Mouse (Mus musculus) c-Kit-positive CD71-negative TER-119-negative erythroid progenitor cells, embryonic 14.5 days (primary cell): ENCODE results near the gene Sult3a2.
"Not testable (repeated sequence)": the region's sequence is repeated elsewhere in the genome, so short reads cannot be mapped to it uniquely, and the experiment has no call there.

Experiments
- DNase-seq: peaks from one replicate; pipeline ENCODE4 v3.0.0-alpha.2; 2013; ENCODE audit warnings: low read depth

Gene Sult3a2

DNA sequence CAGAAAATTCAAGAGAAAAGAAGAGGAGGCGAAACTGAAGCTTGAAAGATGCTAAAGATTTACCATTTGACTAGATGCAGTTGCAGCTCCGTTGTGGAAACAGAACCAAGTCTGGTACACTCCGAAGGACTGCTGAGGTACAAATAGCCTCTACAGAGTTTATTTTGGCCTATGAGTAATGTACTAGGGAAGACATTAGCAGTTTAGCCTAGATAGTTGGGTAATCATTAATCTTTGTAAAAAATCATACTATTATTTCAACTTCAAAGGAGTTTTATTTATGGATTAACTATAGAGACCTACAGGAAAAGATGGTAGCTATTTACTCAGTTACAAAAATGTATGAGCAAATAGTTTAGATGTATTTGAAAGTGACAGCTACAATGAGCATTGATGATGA, at the start of gene Sult3a2:
Gene Sult3a2, minus strand, starts transcription at position 101 of the 400 bp plus-strand sequence.
- no peak for DNase-seq

DNA sequence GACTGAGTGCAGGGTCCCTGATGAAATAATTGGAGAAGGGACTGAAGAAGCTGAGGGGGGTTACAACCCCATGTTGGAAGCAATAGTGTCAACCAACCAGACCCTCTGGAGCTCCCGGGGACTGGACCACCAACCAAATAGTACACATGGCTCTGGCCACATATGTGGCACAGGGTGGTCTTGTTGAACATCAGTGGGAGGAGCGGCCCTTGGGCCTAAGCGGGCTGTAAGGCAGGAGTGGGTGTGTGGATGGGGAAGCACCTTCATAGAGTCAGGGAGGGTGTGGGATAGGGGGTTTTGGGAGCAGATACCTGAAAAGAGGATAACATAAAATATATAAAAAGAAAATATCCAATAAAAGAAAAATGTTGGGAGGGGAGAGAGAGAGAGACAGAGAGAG, 34.4 kb upstream of the Sult3a2 start:
- no peak for DNase-seq

DNA sequence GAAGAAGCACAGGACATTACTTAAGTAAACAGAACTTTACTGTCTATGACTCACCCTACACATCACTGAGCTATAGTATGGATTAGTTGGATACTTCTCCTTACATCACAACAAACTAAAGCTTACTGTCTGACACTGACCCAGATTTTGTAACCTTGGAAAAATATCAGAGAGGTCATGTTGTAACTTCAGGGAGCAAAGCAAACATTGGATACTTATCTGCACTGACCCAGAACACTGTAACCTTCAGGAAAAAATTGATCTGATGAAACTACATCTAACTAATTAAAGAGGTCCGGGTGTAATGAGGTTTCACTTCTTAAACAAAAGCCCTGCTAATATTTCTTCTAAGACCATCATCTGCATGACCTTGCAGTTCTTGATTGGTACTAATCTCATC, 30.4 kb upstream of the Sult3a2 start:
- no peak for DNase-seq

DNA sequence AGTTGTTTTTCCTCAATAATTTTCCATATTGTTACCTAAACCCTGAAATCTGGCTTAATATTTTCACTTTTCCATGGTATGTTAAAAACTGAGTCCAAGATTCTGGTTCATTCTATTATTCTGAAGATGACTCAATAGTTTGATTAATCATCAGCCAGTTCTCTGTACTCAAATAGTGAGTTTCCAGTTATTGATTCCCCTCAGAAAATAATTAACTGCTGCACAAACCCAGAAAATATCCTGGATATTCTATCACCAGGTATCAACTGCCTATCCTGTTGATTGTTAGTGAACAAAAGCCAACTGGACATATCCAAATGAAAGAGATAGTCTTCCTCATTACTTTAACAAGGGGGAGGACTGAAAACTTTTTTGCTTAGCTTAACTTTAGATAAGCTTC, 27.8 kb upstream of the Sult3a2 start:
- no peak for DNase-seq

DNA sequence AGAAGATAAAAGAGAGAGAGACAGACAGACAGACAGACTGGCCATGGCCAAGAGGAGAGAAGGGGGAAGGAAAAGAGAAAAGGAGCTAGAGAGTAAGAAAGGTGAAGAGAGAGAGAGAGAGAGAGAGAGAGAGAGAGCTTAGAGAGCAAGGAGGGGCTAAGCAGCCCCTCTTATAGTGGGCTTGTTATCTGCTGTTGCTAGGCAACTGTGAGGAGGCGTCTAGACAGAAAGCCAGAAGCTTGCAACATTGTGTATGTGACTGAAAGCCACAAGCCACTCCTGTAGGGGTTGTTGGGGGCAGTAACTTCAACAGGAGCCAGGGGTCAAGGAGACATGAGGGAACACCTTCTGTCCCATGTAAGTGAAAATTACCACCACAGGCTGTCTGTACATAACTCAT, 25.3 kb upstream of the Sult3a2 start:
- DNase-seq = no peak

DNA sequence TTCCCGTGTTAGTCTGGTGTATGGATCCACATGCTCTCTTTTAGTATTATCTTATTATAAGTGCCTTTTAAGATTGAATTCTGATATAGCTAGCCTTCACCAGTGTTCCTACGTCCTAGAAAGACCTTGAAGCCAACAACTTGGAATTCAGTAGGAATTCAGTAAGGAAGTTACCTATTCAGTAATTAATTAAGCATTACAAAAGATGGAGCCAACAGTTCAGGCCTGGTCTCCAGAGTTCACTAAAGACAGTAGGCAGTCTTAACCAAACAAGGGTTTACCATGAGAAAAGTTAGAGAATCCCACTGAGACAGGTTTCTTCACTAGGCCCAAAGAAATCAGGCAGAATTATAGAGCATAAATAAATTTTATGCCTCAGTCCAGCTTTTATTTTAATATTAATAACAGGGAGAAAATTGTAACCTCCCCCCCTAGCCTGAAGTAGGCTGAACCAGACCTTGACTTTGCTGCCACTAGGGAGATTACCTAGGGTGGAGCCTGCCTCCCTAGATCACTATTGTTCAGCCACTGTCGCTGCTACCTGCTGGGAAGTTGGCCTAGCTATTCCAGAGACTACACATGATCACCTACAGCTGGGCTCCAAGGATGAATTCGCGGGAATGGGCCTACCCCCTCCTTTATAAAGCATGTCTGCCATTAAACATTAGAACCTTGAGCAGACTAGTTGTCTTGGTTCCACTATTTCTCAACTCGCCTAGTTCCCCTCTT, 10.9 kb upstream of the Sult3a2 start:
- not testable (repeated sequence) for DNase-seq

DNA sequence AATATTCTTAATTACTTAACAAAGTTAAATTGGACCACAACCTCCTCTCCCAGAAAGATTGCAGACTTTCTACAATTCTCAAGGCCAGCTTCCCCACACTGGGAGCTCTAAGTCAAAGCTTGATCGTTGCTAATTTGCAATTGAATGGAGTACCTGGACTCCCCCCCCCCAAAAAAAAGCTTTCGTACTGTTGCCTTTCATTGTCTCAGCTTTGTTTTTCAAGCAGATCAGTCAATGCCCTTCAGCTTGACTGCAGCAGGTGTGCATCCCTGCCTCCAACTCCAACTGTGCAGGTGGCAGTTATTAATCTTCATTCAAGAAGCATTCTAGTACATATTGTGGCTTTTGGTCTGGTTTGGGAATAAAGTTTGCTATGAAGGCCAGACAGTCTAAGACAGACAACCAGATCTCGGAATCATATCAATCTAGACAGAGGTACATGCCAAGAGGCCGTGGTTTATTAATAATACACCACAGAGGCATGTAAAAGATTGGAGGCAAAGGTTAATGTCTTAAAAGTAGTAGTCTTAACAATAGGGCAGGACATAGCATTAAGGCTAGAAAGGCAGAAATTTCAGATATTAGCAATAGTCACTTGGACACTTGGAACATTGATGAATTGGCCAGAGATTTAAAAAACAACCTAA, 9.9 kb upstream of the Sult3a2 start:
- DNase-seq = not testable (repeated sequence)

DNA sequence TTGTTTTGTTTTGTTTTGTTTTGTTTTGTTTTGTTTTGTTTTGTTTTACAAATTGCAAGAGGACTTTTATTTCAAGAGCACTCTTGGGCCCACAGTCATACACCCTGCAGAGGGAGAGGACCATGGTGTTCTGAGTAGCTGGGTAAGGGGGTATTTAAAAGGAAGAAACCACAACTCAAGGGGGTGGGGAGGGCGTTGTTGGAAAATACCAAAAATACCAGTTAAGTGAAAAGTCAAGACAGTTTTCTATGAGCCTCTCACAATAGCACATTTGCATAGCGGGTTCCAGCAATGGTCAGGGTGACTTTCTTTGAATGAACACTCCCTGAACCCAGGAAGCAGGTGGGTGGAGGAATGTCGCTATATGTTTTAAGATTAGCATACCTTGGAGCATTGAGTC, 5.7 kb upstream of the Sult3a2 start:
- DNase-seq = not testable (repeated sequence)

DNA sequence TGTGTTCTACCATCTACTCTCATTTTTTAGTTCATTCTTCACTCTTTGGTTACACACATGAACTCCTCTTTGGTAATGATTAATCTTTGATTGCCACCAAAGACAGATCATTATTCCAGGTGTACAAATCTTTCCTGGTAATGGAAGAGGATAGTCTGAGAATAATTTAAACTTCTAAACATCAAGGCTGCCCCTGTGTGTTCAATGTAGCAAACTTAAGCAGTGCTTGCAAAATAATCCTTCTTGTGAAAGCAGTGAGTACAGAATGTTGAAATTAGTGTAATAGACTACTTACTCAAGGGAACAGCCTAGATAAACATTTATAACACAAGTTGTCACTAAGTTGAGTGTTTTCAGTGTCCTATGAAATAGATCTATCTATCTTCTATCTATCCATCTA, 1.0 kb upstream of the Sult3a2 start:
- no peak for DNase-seq

DNA sequence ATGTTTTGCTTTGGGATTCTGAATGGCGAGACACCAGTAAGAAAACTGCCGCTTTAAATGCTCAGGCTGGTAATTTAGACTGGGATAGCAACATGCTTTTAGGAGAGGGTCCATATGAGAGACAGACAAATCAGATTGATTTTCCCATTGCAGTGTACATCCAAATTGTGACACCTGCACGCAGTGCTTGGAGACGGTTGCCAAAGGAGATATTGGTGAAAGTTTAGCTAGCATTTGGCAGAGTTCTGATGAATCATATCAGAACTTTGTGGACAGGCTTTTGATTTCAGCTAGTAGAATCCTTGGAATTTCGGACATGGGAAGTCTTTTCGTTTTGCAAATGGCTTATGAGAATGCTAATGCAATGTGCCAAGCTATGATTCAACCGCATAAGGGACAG, 51.3 kb downstream of the Sult3a2 start:
- not testable (repeated sequence) for DNase-seq

DNA sequence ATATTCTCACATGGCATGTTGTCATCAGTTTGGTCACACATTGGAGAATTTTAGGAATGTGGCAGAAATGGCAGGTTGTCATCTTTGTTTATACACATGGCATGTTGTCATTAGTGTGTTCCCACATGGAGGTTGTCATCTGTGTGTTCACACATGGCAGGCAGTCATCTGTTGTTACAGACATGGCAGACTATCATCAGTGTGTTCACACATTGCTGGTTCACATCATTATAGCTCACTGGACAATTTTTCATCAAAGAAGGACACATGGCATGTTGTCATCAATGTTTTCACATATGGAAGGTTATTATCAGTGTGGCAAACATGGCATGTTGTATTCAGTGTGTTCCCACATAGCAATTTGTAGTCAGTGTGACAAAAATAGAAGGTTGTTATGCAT, 53.3 kb downstream of the Sult3a2 start:
- DNase-seq = no peak

DNA sequence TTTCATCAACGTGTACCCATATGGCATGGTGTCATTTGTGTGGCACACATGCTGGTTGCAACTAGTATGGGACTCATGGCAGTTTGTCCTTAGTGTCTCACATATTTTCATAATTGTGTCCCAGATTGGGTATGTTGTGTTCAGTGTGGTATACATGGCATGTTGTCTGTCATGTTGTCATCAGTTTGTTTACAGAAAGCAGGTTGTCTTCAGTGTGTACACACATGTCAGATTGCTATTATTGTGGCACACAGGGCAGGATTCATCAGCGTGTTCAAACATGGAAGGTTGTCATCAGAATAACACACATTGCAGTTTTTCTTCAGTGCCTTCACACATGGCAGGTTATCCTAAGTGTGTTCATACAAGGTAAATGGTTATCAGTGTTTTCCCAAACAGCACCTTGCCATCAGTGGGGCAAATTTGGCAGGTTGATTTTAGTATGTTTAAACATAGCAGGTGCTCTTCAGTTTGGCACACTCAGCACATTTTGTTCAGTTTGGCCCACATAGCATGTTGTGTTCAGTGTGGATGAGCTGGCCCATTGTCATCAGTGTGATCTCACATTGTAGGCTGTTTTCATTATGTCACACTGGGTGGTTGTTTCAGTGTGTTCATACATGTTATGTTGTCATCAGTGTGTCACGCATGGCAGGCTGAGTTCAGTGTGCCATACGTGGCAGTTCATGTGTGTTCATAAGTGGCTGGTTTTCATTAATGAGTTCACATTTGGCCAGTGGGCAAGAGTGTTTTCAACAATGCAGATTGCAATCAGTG, 53.9 kb downstream of the Sult3a2 start:
- DNase-seq = no peak

DNA sequence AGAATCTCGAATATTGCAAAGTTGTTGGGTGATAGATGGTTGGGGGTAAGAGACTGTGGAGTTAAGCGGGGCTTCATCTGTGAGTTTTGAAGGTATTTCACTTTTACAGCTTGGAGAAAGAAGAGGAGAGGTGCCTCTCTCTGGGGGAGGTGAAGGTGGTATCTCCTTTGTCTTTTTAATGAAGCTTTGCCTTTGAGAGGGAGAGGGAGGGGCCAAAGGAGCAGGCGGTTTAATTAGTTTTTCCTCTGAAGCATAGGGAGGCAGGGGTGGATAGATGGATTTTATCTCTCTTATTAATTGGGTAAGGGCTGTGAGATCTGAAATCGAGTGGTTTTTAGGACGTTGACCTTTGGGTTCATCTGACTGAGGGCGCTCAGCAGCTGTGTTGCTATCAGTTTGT, 62.7 kb downstream of the Sult3a2 start:
- DNase-seq = no peak

DNA sequence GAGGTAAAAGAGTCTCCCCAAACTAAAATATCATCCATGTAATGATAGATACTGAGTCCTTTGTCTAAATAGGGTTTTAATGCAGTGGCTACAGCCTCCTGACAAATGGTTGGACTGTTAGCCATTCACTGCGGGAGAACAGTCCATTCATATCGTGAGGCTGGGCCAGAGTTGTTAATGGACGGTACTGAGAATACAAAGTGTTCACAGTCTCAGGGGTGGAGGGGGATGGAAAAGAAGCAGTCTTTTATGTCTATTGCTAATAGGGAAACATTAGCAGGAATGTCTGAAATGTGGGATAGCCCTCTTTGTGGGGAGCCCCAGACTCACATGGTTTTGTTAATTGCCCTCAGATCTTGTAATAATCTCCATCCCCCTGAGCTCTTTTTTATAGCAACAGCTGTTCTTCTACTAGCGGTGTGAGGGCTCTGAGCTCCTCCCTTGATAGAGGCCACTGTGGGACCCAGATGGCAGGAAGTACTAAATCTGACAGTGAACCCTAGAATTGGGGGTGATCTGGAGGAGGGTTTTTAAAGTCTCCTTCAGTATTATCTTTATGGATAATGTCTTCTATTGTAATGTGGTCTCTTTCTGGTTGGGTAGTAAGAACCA, 64.6 kb downstream of the Sult3a2 start:
- no peak for DNase-seq
